Mouse (Mus musculus) embryonic facial prominence, embryonic 15.5 days (tissue): ENCODE data around the gene Smyd2. TPM values are rescaled to one million over a fixed set of nuclear protein-coding genes. Genes with fewer than 3 reads are reported as not detected.
A peak's percentile ranks its signal among the peaks of the same experiment; 100 is the strongest.

Experiments used
- ATAC-seq: fragments of 200-750 bp; cut with Nextera tagmentation; 2 replicates; pipeline ENCODE4 v1.8.0; 2017; ENCODE audit warnings: low read depth, moderate TSS enrichment; ENCODE audit not compliant: insufficient number of reproducible peaks, low FRiP score, low TSS enrichment
- H3K27ac ChIP-seq: fragments of 300-500 bp; sonication (generic); replicated peaks from 2 replicates; pipeline ENCODE4 v1.5.1; 2015; ENCODE audit warnings: mild to moderate bottlenecking, inconsistent platforms
- H3K27me3 ChIP-seq: fragments of 300-500 bp; sonication (generic); 2 replicates; pipeline ENCODE4 v1.6.1; 2015; ENCODE audit warnings: inconsistent platforms
- H3K36me3 ChIP-seq: fragments of 300-500 bp; sonication (generic); 2 replicates; pipeline ENCODE4 v1.6.1; 2015; ENCODE audit warnings: mild to moderate bottlenecking, inconsistent platforms
- H3K4me1 ChIP-seq: fragments of 300-500 bp; sonication (generic); 2 replicates; pipeline ENCODE4 v1.6.1; 2015; ENCODE audit warnings: inconsistent platforms
- H3K4me2 ChIP-seq: fragments of 300-500 bp; sonication (generic); replicated peaks from 2 replicates; pipeline ENCODE4 v1.6.1; 2015; ENCODE audit warnings: mild to moderate bottlenecking, inconsistent platforms
- H3K4me3 ChIP-seq: fragments of 300-500 bp; sonication (generic); replicated peaks from 2 replicates; pipeline ENCODE4 v1.5.1; 2015; ENCODE audit warnings: mild to moderate bottlenecking, inconsistent platforms
- H3K9ac ChIP-seq: fragments of 300-500 bp; sonication (generic); 2 replicates; pipeline ENCODE4 v1.6.1; 2015; ENCODE audit warnings: inconsistent platforms
- H3K9me3 ChIP-seq: fragments of 300-500 bp; sonication (generic); replicated peaks from 2 replicates; pipeline ENCODE4 v1.6.1; 2016; ENCODE audit warnings: inconsistent platforms
- WGBS: fragments of 180-500 bp; shearing (Covaris S2); methylation state at CpG from one replicate; pipeline ENCODE4 v1.1.7; 2015; 5-methylcytosine and 5-hydroxymethylcytosine counted together
- polyA plus RNA-seq: library from polyadenylated mRNA; unstranded; fragments of >200 nt; fragmentation: Nextera tagmentation; extraction: Ambion mirVana; gene quantifications from 2 replicates; pipeline ENCODE4 v1.2.1, GENCODE M21; 2015

Gene Smyd2
- 86.3 and 91.2 TPM in 2 replicates for polyA plus RNA-seq

DNA sequence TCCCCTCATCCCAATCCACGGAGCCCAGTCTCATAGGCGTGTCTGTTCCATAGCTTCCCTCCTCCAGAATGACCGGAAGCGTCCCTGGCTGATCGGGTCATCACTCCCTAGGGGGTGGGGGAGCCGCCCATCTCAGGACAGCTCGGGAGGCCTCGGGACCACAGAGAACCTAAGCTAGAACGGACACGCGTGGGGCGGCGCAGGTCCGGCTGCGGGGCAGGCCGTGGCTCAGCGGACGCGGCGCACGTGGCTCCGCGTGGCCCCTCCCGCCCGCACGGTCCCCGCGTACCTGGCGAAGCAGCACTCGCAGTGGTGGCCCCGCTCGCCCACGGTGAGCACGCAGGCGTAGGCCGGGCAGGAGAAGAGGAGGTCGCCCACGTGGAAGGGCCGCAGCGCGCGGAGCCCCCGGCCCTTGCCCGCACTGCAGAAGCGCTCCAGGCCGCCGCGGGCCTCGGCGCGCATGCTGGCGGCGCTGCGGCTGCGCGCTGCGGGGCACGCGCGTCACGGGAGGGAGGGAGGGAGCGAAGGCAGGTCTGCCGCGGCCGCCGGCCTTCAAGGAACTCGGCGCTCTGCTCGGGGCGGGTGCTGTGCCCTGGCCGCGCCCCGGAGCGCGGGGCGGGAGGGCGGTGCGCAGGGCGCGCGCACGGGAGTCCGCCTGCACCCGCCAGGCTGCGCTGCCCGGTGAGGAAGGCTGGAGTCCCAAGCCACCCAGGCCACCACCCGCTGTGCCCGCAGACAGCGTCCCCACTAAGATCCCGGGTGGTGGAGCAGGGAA is at the start of gene Smyd2:
Smyd2 (minus strand) TSS at position 546 of the 775 bp plus-strand sequence.
- WGBS: under 1% methylated on average over 79 of the region's 90 CpGs
- ATAC-seq: peak; percentile 89
- H3K4me3 ChIP-seq: peak within 1 kb of the TSS; percentile 76
- peak within 1 kb of the TSS; percentile 80 for H3K9ac ChIP-seq
- H3K27me3 ChIP-seq: no peaks in the 10 kb centered on the region
- H3K4me1 ChIP-seq: peaks cover 29% of the 10 kb centered on the region
- H3K9me3 ChIP-seq: no peaks in the 10 kb centered on the region
- H3K4me2 ChIP-seq: peak within 1 kb of the TSS; percentile 91
- no peaks in the 10 kb centered on the region for H3K36me3 ChIP-seq
- H3K27ac ChIP-seq: peak within 1 kb of the TSS; percentile 73

DNA sequence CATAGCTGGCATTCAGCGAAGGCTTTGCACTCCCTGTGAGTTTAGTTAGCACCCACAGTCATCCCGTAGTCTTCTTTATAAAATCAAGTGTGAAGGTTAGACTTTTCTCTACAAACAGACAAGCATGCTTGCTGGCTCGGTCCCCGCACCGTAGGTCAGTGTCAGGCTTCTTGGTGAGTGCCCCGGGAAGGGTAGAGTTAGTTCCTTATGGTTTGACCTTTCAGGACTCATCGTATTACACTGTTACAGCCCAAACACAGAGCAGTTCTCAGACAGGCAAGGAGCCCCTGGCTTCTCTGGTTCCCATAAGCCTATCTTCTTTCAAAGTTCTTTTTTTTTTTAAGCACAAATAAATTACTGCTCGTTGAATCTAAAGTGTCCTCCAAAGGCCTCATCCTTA is 48.2 kb upstream of the Smyd2 start:
- WGBS: 70% methylated on average over 8 of the region's 8 CpGs
- Histone ChIP-seq H3K36me3 (no peaks in the 10 kb centered on the region), H3K9ac (no peak overlapping the region), H3K4me1 (no peaks in the 10 kb centered on the region), H3K4me2 (no peak overlapping the region), H3K27ac (no peak overlapping the region), H3K4me3 (no peak overlapping the region), H3K9me3 (no peaks in the 10 kb centered on the region), H3K27me3 (no peaks in the 10 kb centered on the region)
- no peak for ATAC-seq

DNA sequence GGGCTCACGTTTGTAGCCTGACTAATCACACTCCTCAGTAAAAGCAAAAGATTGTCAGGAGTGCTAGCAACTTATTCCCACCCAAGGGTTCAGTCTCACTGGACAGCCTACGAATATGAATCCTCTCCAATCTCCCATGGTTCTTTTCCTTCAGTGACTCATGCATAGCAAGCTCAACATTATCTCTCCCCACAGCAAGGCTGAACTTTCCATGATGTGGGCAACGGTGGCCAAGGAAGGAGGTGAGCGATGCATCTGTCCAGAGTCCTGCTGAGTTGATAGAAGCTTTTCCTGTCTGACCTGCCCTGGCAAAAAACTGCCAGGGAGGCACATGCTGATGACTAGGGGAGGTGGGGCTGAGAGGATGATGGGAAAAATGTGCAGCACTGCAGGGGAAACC is 45.9 kb upstream of the Smyd2 start:
- no peak for ATAC-seq
- H3K4me3 ChIP-seq: no peak overlapping the region
- no peak overlapping the region for H3K9ac ChIP-seq
- no peaks in the 10 kb centered on the region for H3K36me3 ChIP-seq
- H3K9me3 ChIP-seq: no peaks in the 10 kb centered on the region
- H3K27me3 ChIP-seq: no peaks in the 10 kb centered on the region
- 68% methylated on average over 4 of the region's 4 CpGs for WGBS
- H3K27ac ChIP-seq: no peak overlapping the region
- H3K4me1 ChIP-seq: no peaks in the 10 kb centered on the region
- no peak overlapping the region for H3K4me2 ChIP-seq

DNA sequence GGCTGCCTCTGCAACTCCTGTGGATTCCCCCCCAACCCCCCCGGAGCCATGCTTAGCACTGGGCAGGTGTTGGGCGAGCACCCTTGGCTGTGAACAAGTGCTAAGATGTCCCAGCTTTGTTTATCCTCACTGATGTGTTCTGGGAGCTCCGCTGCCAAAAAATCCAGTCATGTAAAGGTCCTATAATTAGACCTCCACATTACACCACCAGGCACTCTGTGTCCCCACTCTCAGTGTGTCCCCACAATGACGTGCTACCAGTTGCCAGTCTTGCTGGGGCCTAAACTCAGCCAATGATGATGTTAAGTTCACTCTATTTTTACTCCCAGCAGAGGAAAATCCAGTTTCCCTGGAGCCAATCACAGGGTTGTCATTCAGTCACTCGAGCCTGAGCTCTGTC is 38.3 kb upstream of the Smyd2 start:
- H3K9ac ChIP-seq: no peak overlapping the region
- peak; percentile 47; the same call in 1 of the 2 replicates for ATAC-seq
- no peaks in the 10 kb centered on the region for H3K9me3 ChIP-seq
- no peak overlapping the region for H3K4me2 ChIP-seq
- 56% methylated on average over 5 of the region's 5 CpGs for WGBS
- H3K4me1 ChIP-seq: no peaks in the 10 kb centered on the region
- H3K27ac ChIP-seq: no peak overlapping the region
- H3K4me3 ChIP-seq: no peak overlapping the region
- no peaks in the 10 kb centered on the region for H3K36me3 ChIP-seq
- H3K27me3 ChIP-seq: no peaks in the 10 kb centered on the region

DNA sequence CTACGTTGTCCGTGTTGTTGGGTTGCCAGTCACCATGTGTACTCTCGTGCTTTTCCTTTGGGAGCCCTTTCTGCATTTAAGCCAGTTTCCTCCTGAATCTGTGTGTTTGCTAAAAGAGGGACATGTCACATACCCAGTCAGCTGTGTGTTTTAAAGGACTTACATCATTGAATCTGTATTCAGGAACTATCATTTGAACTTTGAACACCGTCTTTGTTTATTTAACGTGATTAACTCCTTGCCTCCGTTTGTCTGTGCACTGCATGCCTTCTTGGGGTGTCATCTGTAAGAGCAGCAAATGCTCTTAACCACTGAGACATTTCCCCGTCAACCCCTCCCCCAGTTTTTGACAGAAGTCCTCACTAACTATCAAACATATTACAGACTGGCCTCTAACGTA is 37.6 kb upstream of the Smyd2 start:
- 64% methylated on average over 8 of the region's 8 CpGs for WGBS
- Histone ChIP-seq H3K4me2 (no peak overlapping the region), H3K36me3 (no peaks in the 10 kb centered on the region), H3K9ac (no peak overlapping the region), H3K4me3 (no peak overlapping the region), H3K27me3 (no peaks in the 10 kb centered on the region), H3K27ac (no peak overlapping the region), H3K9me3 (no peaks in the 10 kb centered on the region), H3K4me1 (no peaks in the 10 kb centered on the region)
- ATAC-seq: no peak

DNA sequence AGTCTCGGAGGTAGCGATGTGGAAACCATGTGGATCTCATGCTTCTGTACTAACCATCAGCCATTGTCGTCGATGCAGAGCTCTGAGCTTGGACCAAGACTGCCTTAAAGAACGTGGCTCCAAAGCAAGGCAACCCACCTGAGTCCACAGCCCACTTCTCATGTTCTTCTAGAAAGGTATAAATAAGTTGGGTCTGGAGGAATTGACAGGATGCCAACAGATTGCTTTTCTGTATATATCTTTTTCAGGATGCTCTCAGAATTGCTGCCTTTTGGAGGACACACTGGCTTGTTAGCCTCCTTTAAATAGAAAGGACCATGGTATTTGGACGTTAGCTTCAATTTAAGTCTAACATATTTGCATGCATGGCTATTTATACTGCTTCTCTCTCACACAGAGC is 29.7 kb upstream of the Smyd2 start:
- no peak overlapping the region for H3K9ac ChIP-seq
- H3K4me2 ChIP-seq: no peak overlapping the region
- WGBS: 71% methylated on average over 6 of the region's 6 CpGs
- H3K4me1 ChIP-seq: no peaks in the 10 kb centered on the region
- no peaks in the 10 kb centered on the region for H3K9me3 ChIP-seq
- H3K36me3 ChIP-seq: no peaks in the 10 kb centered on the region
- no peak overlapping the region for H3K27ac ChIP-seq
- H3K4me3 ChIP-seq: no peak overlapping the region
- no peak for ATAC-seq
- H3K27me3 ChIP-seq: no peaks in the 10 kb centered on the region

DNA sequence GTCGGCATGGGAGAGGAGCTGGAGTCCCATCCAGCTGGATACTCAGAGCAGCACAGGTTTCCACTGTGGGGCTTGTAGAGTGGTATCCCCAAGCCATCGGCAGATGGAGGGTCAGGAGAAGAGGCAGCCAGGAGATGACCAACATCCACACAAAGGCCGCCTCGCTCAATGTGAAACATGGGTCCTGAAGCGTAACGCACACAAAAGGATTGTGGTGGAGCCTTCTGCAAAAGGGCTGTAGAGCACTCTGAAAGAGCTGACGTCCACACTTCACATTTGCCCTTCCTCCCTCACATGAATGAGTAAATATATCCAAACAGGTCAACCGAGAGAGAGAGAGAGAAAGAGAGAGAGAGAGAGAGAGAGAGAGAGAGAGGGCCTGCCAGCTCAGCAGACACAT is 25.2 kb upstream of the Smyd2 start:
- no peak for ATAC-seq
- H3K27me3 ChIP-seq: no peaks in the 10 kb centered on the region

DNA sequence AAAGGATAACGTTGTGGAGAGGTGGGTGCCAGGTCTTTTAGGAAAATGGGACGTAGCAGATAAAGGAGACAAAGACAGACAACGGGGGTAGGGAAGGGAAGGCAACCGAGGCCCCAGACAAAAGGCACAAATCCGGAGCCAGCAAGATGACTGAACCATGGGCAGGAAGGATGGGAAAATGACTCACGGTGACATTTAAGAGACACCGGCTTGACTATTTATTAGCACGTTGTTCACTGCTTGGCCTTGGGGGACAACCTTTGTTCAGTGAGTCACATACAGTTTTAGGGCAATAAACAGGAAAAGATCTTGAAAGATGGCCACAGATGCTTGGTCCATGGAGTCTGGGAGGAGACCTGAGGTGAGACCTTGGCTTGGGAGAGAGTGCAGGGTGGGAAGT is 24.0 kb upstream of the Smyd2 start:
- no peak overlapping the region for H3K4me3 ChIP-seq
- no peak overlapping the region for H3K9ac ChIP-seq
- no peaks in the 10 kb centered on the region for H3K9me3 ChIP-seq
- H3K4me2 ChIP-seq: no peak overlapping the region
- H3K27me3 ChIP-seq: no peaks in the 10 kb centered on the region
- H3K36me3 ChIP-seq: no peaks in the 10 kb centered on the region
- ATAC-seq: no peak
- H3K27ac ChIP-seq: no peak overlapping the region
- 80% methylated on average over 8 of the region's 8 CpGs for WGBS
- no peaks in the 10 kb centered on the region for H3K4me1 ChIP-seq

More for the DNA sequence above, 25.2 kb upstream of the Smyd2 start:
- H3K36me3 ChIP-seq: no peaks in the 10 kb centered on the region
- no peaks in the 10 kb centered on the region for H3K9me3 ChIP-seq
- H3K9ac ChIP-seq: no peak overlapping the region
- no peak overlapping the region for H3K4me2 ChIP-seq
- WGBS: 84% methylated on average over 8 of the region's 8 CpGs
- H3K4me3 ChIP-seq: no peak overlapping the region
- H3K27ac ChIP-seq: no peak overlapping the region
- H3K4me1 ChIP-seq: no peaks in the 10 kb centered on the region

DNA sequence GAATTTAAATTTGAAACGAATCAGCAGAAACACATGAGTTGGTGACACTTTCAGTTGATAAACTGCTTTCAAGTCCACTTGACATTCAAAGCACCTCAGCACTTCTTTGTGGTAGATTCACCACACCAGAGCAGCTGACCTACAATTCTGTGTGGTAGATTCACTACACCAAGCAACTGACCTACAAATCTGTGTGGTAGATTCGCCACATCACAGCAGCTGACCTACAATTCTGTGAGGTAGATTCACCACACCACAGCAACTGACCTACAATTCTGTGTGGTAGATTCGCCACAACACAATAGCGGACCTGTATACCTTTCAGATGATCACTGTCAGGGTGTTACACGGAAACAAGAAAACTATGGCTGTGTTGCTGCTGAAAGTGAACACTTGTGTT is 19.6 kb upstream of the Smyd2 start:
- no peak for ATAC-seq
- H3K36me3 ChIP-seq: no peaks in the 10 kb centered on the region
- H3K27ac ChIP-seq: no peak overlapping the region
- 87% methylated on average over 5 of the region's 5 CpGs for WGBS
- no peak overlapping the region for H3K4me2 ChIP-seq
- no peak overlapping the region for H3K9ac ChIP-seq
- no peak overlapping the region for H3K4me3 ChIP-seq
- H3K4me1 ChIP-seq: no peaks in the 10 kb centered on the region
- H3K27me3 ChIP-seq: no peaks in the 10 kb centered on the region
- no peaks in the 10 kb centered on the region for H3K9me3 ChIP-seq

DNA sequence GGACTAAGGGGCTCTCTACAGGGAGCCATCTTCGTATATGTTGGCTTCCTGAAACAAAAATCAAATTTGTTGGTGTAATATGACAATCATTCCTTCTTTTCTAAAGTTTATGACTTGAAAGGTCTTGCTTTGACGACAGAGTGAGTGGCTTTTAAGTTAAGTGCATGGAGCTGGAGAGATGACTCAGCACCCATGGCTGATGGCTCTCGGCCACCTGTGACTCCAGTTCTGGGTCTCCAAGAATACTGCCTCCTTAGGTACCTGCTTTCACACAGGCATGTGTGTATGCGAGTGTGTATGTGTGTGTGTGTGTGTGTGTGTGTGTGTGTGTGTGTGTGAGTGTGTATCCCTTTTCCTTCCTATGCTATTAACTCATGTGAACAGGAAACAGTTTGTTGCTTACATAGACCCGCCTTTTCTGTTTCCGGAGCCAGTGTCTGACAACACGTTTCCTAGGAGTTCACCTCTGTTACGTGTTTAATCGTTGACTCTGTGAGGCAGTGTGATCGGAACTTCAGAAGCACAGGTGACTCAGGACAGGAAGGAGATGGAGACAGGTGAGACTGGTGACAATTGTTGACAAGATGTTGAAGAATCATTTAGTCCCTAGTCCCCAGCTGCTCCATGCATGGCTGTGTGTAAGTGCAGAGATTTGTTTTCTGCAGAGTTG is 14.4 kb upstream of the Smyd2 start:
- Histone ChIP-seq H3K9ac (no peak overlapping the region), H3K27ac (no peak overlapping the region), H3K9me3 (no peaks in the 10 kb centered on the region), H3K27me3 (no peaks in the 10 kb centered on the region), H3K36me3 (no peaks in the 10 kb centered on the region), H3K4me1 (peaks cover 4% of the 10 kb centered on the region; the same call in 1 of the 2 replicates), H3K4me3 (no peak overlapping the region), H3K4me2 (no peak overlapping the region)
- ATAC-seq: no peak
- WGBS: 81% methylated on average over 10 of the region's 10 CpGs

DNA sequence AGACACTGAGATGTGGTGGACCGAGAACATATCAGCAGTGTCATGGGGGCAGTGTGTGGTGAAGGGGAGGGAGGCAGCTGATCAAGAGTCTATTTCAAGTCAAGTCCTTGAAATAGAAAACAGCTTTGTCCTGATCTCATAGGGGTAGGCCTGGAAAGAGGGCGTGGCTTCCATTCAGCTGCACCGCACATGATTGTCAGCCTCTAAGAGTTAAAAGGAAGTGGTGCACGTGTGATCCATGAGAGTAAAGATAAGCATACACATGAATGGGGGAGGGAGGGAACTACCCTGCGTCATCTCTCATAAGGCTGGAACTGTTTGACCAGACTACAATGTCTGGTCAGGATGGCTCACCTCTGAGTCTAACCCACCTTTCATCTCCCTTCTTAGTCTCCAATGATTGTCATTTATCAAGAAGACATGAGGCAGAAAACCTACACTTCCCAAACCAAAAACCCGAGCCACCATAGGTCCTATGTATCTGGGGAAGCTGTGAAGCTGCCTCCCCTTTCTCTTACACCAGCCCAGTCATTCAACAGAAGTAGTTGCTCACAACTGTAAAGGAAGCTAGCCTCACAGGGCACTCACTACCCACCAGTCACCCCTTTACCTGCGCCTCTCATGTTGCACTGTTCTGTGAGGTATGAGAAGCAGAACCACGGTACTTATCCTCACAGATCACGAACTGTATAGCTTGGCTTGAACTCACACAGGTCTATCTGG is 11.5 kb upstream of the Smyd2 start:
- WGBS: 63% methylated on average over 9 of the region's 9 CpGs
- H3K36me3 ChIP-seq: no peaks in the 10 kb centered on the region
- no peak overlapping the region for H3K4me3 ChIP-seq
- no peak overlapping the region for H3K4me2 ChIP-seq
- ATAC-seq: no peak
- no peak overlapping the region for H3K9ac ChIP-seq
- no peak overlapping the region for H3K27ac ChIP-seq
- peaks cover 4% of the 10 kb centered on the region; the same call in 1 of the 2 replicates for H3K4me1 ChIP-seq
- H3K27me3 ChIP-seq: no peaks in the 10 kb centered on the region
- no peaks in the 10 kb centered on the region for H3K9me3 ChIP-seq
